Mouse (Mus musculus) midbrain, postnatal 0 days (tissue): ENCODE measurements around the gene 2300009A05Rik. TPM values are rescaled to one million over a fixed set of nuclear protein-coding genes. Genes with fewer than 3 reads are reported as not detected.

ENCODE experiments used
- ATAC-seq: fragments of 200-750 bp; cut with Nextera tagmentation; 2 replicates; pipeline ENCODE4 v1.8.0; 2017; ENCODE audit warnings: moderate number of reproducible peaks, mild to moderate bottlenecking, moderate TSS enrichment, moderate library complexity; ENCODE audit not compliant: low FRiP score
- DNase-seq: peaks from one replicate; pipeline ENCODE4 v3.0.0-alpha.2; 2015; ENCODE audit warnings: low spot score
- H3K27ac ChIP-seq: fragments of 300-500 bp; sonication (generic); 2 replicates; pipeline ENCODE4 v1.5.1; 2014; ENCODE audit warnings: low read depth, mild to moderate bottlenecking, low read length, mixed read lengths
- H3K27me3 ChIP-seq: fragments of 300-500 bp; sonication (generic); 2 replicates; pipeline ENCODE4 v1.6.1; 2014; ENCODE audit warnings: low read length, control low read depth, mixed read lengths; ENCODE audit not compliant: insufficient read depth
- H3K36me3 ChIP-seq: fragments of 300-500 bp; sonication (generic); 2 replicates; pipeline ENCODE4 v1.6.1; 2014; ENCODE audit warnings: low read length, control low read depth, mixed read lengths; ENCODE audit not compliant: insufficient read depth
- H3K4me1 ChIP-seq: fragments of 300-500 bp; sonication (generic); 2 replicates; pipeline ENCODE4 v1.6.1; 2014; ENCODE audit warnings: mild to moderate bottlenecking, control low read depth, antibody characterized with exemption, low read length, mixed read lengths; ENCODE audit not compliant: insufficient read depth
- H3K4me2 ChIP-seq: fragments of 300-500 bp; sonication (generic); 2 replicates; pipeline ENCODE4 v1.6.1; 2014; ENCODE audit warnings: low read depth, mild to moderate bottlenecking, low read length, mixed read lengths; ENCODE audit not compliant: poor library complexity, severe bottlenecking
- H3K4me3 ChIP-seq: fragments of 300-500 bp; sonication (generic); 2 replicates; pipeline ENCODE4 v1.5.1; 2014; ENCODE audit warnings: low read depth, mild to moderate bottlenecking, low read length, moderate library complexity
- H3K9ac ChIP-seq: fragments of 300-500 bp; sonication (generic); replicated peaks from 2 replicates; pipeline ENCODE4 v1.6.1; 2014; ENCODE audit warnings: mild to moderate bottlenecking, low read length, moderate library complexity, mixed read lengths; ENCODE audit not compliant: poor library complexity, severe bottlenecking
- H3K9me3 ChIP-seq: fragments of 300-500 bp; sonication (generic); 2 replicates; pipeline ENCODE4 v1.6.1; 2016; ENCODE audit warnings: low read length, control low read depth
- CTCF ChIP-seq: IDR thresholded peaks from 2 replicates; pipeline ENCODE4 v1.5.1; 2016; ENCODE audit warnings: antibody characterized with exemption, mild to moderate bottlenecking
- WGBS: fragments of 180-500 bp; shearing (Covaris S2); extraction: QIAGEN DNeasy Blood & Tissue Kit; methylation state at CpG from one replicate; pipeline ENCODE4 v1.1.7; 2014; 5-methylcytosine and 5-hydroxymethylcytosine counted together
- polyA plus RNA-seq: library from polyadenylated mRNA; unstranded; fragments of >200 nt; fragmentation: Nextera tagmentation; extraction: Ambion mirVana; gene quantifications from 2 replicates; pipeline ENCODE4 v1.2.1, GENCODE M21; 2015
- total RNA-seq: library from RNA; depleted of rRNA; stranded (reverse); fragments of >200 nt; gene quantifications from 2 replicates; pipeline ENCODE4 v1.2.3, GENCODE M21; 2014; rRNA removed

2300009A05Rik gene
- total and polyA plus RNA-seq, 2 experiments from 2014 or later = 54.1 to 98.4 TPM

GRCm38 (mm10) chr9:63356278-63356677, 42.8 kb downstream of the 2300009A05Rik start:
- no peak for TF ChIP-seq CTCF
- Histone ChIP-seq H3K9me3 (no peaks in the 10 kb centered on the region), H3K4me2 (no peak overlapping the region), H3K27me3 (no peaks in the 10 kb centered on the region), H3K36me3 (no peaks in the 10 kb centered on the region), H3K9ac (no peak overlapping the region), H3K27ac (no peak overlapping the region), H3K4me1 (no peaks in the 10 kb centered on the region), H3K4me3 (no peak overlapping the region)
- ATAC-seq (no peak), DNase-seq (no peak)
- WGBS = 90% methylated on average over 9 of the region's 9 CpGs

- Histone ChIP-seq H3K36me3 (no peaks in the 10 kb centered on the region), H3K4me2 (no peak overlapping the region), H3K9ac (no peak overlapping the region), H3K27me3 (no peaks in the 10 kb centered on the region), H3K4me3 (no peak overlapping the region), H3K9me3 (no peaks in the 10 kb centered on the region), H3K4me1 (no peaks in the 10 kb centered on the region), H3K27ac (no peak overlapping the region)
- DNase-seq = no peak
- TF ChIP-seq CTCF = no peak
- 89% methylated on average over 4 of the region's 4 CpGs for WGBS
- no peak for ATAC-seq
Measured at GRCm38 (mm10) chr9:63354168-63354567, 44.9 kb downstream of the 2300009A05Rik start.

- H3K9me3 ChIP-seq = no peaks in the 10 kb centered on the region
- H3K27ac ChIP-seq = no peak overlapping the region
- ATAC-seq = no peak
- no peak overlapping the region for H3K9ac ChIP-seq
- no peaks in the 10 kb centered on the region for H3K27me3 ChIP-seq
- TF ChIP-seq CTCF = no peak
- no peaks in the 10 kb centered on the region for H3K4me1 ChIP-seq
- DNase-seq = no peak
- H3K36me3 ChIP-seq = no peaks in the 10 kb centered on the region
- H3K4me3 ChIP-seq = no peak overlapping the region
- H3K4me2 ChIP-seq = no peak overlapping the region
- WGBS = 89% methylated on average over 8 of the region's 8 CpGs
Measured at GRCm38 (mm10) chr9:63350030-63350429, 49.0 kb downstream of the 2300009A05Rik start.

GRCm38 (mm10) chr9:63349241-63349640, 49.8 kb downstream of the 2300009A05Rik start:
- no peak overlapping the region for H3K4me3 ChIP-seq
- 82% methylated on average over 3 of the region's 3 CpGs for WGBS
- no peak overlapping the region for H3K4me2 ChIP-seq
- H3K36me3 ChIP-seq = no peaks in the 10 kb centered on the region
- no peak overlapping the region for H3K9ac ChIP-seq
- H3K27me3 ChIP-seq = no peaks in the 10 kb centered on the region
- H3K4me1 ChIP-seq = no peaks in the 10 kb centered on the region
- no peak for TF ChIP-seq CTCF
- ATAC-seq (no peak), DNase-seq (no peak)
- no peak overlapping the region for H3K27ac ChIP-seq
- H3K9me3 ChIP-seq = no peaks in the 10 kb centered on the region

DNA sequence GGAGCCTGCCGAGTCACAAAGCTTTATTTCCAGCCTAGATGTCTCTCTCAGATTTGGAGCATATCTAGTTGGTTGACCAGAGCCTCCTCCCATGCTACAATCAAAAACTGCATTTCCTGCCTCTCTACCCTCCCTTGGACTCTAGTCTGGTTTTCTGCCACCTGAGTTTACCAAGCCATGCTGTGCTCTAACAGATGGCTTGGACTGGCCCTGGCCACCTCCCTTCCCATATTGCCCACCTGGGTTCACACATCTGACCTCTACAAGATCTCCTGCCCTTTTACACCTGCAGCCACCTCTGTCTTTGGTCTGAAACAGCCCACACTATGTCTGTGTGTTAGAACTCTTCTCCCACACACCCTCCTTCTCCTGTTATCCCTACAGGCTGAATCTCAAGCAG, 50.9 kb downstream of the 2300009A05Rik start:
- ATAC-seq (no peak), DNase-seq (no peak)
- no peak for TF ChIP-seq CTCF
- H3K27ac ChIP-seq = no peak overlapping the region
- whole genome bisulfite sequencing = 88% methylated on average over 1 of the region's 1 CpGs
- no peak overlapping the region for H3K9ac ChIP-seq
- no peaks in the 10 kb centered on the region for H3K4me1 ChIP-seq
- H3K27me3 ChIP-seq = no peaks in the 10 kb centered on the region
- no peak overlapping the region for H3K4me3 ChIP-seq
- no peaks in the 10 kb centered on the region for H3K36me3 ChIP-seq
- H3K9me3 ChIP-seq = no peaks in the 10 kb centered on the region
- no peak overlapping the region for H3K4me2 ChIP-seq

GRCm38 (mm10) chr9:63346029-63346428, 53.0 kb downstream of the 2300009A05Rik start:
- Histone ChIP-seq H3K4me3 (no peak overlapping the region), H3K4me1 (no peaks in the 10 kb centered on the region), H3K9ac (no peak overlapping the region), H3K36me3 (no peaks in the 10 kb centered on the region), H3K9me3 (no peaks in the 10 kb centered on the region), H3K27me3 (no peaks in the 10 kb centered on the region), H3K4me2 (no peak overlapping the region), H3K27ac (no peak overlapping the region)
- 86% methylated on average over 6 of the region's 6 CpGs for WGBS
- 0 out of 2 replicates have a peak, but pooled peaks have one; percentile 12 for TF ChIP-seq CTCF
- DNase-seq = peak; percentile 40
- no peak for ATAC-seq

Other genes starting within 250 kb of the 2300009A05Rik start
- 22.4 and 23.4 TPM in 2 replicates for gene Map2k5, start 21.3 kb downstream of the 2300009A05Rik start, total RNA-seq
- 32.7 and 35.0 TPM in 2 replicates for gene Map2k5, start 21.3 kb downstream of the 2300009A05Rik start, polyA plus RNA-seq
- 0.14 TPM in 1 of 2 replicates, not detected in the other for gene Iqch, start 203.2 kb upstream of the 2300009A05Rik start, total RNA-seq
- gene Iqch, start 203.2 kb upstream of the 2300009A05Rik start, polyA plus RNA-seq = 0.12 and 0.20 TPM in 2 replicates
- 39.1 and 45.5 TPM in 2 replicates for gene Aagab, start 203.4 kb upstream of the 2300009A05Rik start, total RNA-seq
- 58.9 and 59.7 TPM in 2 replicates for gene Aagab, start 203.4 kb upstream of the 2300009A05Rik start, polyA plus RNA-seq